In genomic region chr16:96722135-96722534, GRCm38 (mm10) we compare ENCODE assay signal across 18 mouse cellular contexts.
DNase-seq lines count a peak whose midpoint lies in the region; ATAC-seq and TF ChIP-seq lines count a peak whose summit lies in the region.
"Had no signal": no experiment of that assay in that cellular context is flagged by ENCODE, and none has a peak within 500 bp of the region (broad histone marks: within the 10 kb centered on the region; RNA-seq: fewer than 3 reads in every experiment).

No protein-coding gene starts in this region.

- H3K4me3 ChIP-seq in layer of hippocampus, adult 2 months: no peak overlapping the region
- H3K4me3 ChIP-seq: embryonic facial prominence, embryonic 13.5 days; heart, embryonic 13.5 days; limb, embryonic 13.5 days; neural tube, embryonic 15.5 days had no signal

- ATAC-seq in megakaryocyte-erythroid progenitor cell, adult 5-6 weeks (replicated peaks; ENCODE audit: low FRiP score, low TSS enrichment, poor library complexity, severe bottlenecking): peak; percentile 79

- peak; percentile 13 for DNase-seq in cerebellum, adult 9-10 months
- no peak for DNase-seq in cerebellum, postnatal 25 days
- no peak for DNase-seq in layer of hippocampus, adult 2 months (ENCODE audit: low spot score in 2 of 2)
- DNase-seq in layer of hippocampus, postnatal 25 days (ENCODE audit: extremely low spot score in 1 of 2, low spot score in 1 of 2): no peak
- DNase-seq in MN1 (ENCODE audit: low spot score): peak; percentile 27
- no peak for DNase-seq in kidney, postnatal 14 days
- DNase-seq in heart, adult 18-20 months: no peak
- DNase-seq: adrenal gland, adult 8-10 months; cerebellum, adult 11 months; gastrocnemius, postnatal 10 days; kidney, postnatal 25 days; lung, postnatal 10 days; thymus, adult 2 months had no signal

- H3K27ac ChIP-seq in layer of hippocampus, adult 2 months: no peak overlapping the region
- H3K27ac ChIP-seq: embryonic facial prominence, embryonic 13.5 days; heart, embryonic 13.5 days; limb, embryonic 13.5 days had no signal

- peak; percentile 65 for TF ChIP-seq CTCF in layer of hippocampus, adult 2 months (conservative IDR thresholded peaks at IDR 0.05)

Comparison
In these comparisons a context has a peak if more than half of its experiments do, and no peak if none do; other contexts are left out.
1. DNase-seq: peak in cerebellum, adult 9-10 months (single experiment) and MN1 (single experiment); none in cerebellum, postnatal 25 days (0 of 2), layer of hippocampus, adult 2 months (0 of 2), layer of hippocampus, postnatal 25 days (0 of 2), kidney, postnatal 14 days (single experiment) and heart, adult 18-20 months (0 of 2).